Mouse (Mus musculus): ENCODE results near the gene Gm20532.

DNA sequence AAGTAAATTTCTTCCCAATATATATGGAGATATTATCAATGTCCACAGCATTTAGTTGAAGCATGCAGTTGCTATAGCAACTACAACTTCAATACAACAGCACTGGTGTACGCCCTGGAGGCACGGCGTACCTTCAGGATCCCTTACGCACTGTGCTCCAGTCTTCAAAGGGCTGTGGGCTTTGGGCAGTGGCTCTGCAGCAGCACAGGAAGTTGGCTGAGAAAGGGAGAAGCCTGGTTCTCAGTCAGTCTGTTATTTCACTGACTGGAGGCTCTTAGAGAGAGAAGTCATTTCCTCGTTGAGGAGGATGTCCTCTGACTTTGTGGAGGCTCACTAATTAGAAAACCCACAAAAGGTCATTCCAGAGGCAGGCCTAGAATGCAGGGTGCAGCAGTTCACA, 36.5 kb downstream of the Gm20532 start:
- TF ChIP-seq CTCF (conservative IDR thresholded peaks at IDR 0.05; ENCODE audit: low read length) (no peak), POU5F1 (IDR thresholded peaks at IDR 0.05; ENCODE audit: borderline replicate concordance, low read length) (no peak)

Data from E14TG2a.4 (cell line).